Mouse (Mus musculus) stomach, postnatal 0 days (tissue): ENCODE data around the gene Eea1.

Source experiments
- CTCF ChIP-seq: IDR thresholded peaks from 2 replicates; pipeline ENCODE4 v1.5.1; 2016; ENCODE audit warnings: antibody characterized with exemption, low read depth, mild to moderate bottlenecking, moderate library complexity
- EP300 ChIP-seq: optimal IDR thresholded peaks from 2 replicates; pipeline ENCODE3; 2016; ENCODE audit warnings: antibody characterized with exemption

DNA sequence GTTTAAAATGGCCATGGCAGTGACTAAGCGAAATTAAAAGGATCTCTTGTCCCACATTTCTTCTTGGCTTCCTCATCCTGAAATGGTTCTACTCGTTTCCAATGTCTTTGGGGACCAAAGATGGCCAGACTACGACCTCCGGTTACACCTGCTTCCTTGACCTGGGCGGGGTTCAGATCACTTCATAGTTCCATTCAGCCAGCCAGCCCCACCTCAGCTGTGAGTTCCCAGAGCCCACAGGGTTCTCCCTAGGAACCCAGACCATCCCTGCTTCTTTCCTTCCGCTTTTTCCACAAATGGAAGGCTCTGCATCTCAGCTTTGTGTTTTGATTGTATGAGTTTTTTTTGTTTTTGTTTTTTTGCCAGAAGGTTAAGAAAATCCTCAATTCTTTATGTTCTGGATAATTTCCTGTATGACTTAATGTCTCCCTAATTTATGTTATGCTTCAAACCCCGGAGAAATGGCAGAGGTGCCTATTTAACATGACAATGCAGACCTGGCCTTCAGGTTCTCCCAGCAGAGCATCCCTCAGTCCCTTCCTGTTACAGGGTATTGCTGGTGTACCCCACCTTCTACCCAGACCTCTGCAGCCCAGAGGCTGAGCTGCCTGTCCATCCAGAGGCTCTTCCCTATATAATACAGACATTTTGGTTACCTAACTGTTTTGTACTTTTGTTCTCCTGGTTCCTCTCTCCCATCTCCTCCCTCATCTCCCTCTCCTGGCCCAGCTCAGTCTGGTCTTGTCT is 49.1 kb upstream of the Eea1 start:
- TF ChIP-seq CTCF (no peak), EP300 (no peak)
